Mouse (Mus musculus): ENCODE measurements around the gene Zfp697.

Gene Zfp697

DNA sequence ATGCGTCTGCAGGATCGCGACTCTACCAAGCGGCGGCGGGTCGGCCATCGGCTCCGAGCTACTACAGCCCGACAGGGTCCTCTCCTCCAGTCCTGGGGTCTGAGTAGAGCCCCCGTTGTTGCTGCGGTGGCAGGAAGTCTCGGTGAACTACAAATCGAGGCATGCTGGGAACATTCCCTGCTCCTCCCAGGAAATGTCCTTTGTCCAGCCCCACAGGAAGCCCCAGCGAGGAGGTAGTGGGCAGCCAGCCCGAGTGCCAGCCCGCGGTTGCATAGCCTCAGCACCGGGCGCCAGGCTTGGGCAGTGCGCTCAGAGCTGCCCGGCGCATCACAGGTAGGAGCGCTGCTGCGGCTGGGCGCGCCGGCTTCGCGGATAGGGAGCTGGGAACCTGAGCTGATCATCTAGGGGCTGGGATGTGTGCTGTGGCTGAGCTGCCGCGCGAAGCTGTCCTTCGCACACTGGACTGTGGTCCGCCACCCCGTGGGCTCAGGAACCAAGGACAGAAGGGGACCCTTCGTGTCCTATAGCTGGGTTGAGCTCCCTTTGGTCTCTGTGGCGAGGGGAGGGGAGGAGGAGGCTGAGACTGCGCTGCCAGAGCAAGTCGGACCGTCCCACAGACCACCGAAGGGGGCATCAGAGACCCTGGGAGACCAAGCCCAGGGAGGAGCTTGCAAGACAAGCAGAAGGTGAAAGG, at the start of gene Zfp697:
Gene Zfp697, plus strand, starts transcription at position 216 of the 694 bp plus-strand sequence.
- DNase-seq (ENCODE audit: low spot score), result no peak

- no peak for DNase-seq (ENCODE audit: low spot score)
Measured at GRCm38 (mm10) chr3:98334010-98334409, 48.3 kb upstream of the Zfp697 start.

GRCm38 (mm10) chr3:98335331-98335730, 46.9 kb upstream of the Zfp697 start:
- DNase-seq (ENCODE audit: low spot score), result no peak

DNA sequence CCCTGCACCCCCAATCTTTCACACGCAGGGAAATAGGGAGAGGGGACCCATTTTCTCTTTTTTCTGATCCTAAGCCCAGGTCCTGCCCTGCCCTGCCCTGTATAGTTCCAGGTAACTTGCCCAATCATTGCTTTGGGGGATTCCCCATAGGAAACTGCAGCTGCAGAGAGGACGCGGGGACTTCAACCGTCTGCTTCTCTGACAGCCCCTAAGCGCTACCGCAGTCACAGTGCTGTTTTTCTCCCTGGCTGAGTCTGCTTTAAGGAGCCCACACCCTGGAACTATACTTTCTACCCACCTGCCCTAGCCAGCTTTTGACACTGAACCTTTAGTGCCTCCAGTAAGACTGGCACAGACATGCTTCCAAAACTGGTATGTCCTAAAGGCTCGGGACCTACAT, 46.4 kb upstream of the Zfp697 start:
- DNase-seq (ENCODE audit: low spot score), result no peak

DNA sequence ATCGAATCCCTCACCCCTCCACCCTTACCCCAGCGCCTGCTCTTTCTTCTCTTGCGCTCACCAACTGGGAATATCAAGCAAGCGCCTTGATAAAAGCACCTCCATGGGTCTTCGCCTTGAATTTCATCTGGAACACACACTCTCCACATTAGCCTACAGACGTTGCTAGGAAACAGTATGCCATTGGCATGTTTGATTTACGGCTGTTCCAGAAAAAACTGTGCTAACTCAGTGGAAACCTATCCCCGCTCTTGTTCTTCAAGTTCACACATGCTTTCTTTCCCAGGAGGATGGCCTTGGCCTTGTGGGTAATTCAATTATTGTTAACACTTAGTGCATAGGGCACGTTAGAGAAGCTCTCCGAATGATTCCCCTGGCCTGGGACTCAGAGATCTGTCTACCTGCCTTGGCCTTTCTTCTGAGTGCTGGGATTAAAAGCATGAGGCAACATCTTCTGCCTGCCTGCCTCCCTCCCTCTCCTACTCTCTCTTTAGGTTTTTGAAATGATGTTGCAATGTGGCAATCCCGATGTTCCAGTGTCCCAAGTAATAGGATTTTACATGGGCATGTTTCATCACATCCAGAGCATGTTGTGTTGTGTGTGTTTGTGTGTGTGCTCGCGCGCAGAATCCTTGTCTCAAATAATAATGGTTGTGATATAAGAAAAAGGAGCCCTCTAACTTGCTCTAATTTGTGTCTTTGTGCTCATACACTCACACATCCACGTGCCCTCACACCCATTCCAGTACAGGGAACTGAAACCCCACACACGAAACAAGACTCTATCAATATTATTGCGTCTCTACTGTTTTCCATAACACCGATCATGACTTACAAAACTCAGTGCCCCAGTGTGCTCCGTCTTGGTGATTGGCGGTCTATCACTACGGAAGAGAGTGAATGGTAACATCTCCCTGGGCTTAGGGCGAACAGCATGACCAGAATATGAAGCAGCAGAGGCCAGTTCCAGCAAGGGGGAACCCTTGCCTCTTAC, 45.3 kb upstream of the Zfp697 start:
- no peak for DNase-seq (ENCODE audit: low spot score)

DNA sequence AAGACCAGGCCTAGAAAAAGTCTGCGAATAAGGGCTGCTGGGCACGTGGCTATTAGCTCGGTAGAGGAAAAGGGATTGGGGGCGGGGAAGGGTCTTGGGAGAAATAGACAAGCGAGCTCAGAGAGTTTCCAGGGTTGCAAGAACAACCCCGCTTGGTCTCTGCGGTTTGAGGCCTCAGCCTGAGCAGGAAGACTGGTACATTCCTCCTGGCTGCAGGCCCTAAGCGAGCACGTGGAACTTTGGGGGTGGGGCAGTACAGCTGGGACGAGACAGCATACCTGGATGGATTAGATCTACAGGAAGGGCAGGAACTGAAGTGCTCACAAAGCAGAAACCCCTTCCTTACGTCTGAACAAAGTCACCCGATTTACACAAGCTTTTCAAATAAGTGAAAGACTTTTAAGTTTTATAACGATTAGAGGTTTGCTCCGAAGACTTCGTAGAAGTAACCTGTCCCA, 43.6 kb upstream of the Zfp697 start:
- DNase-seq (ENCODE audit: low spot score), result no peak

DNA sequence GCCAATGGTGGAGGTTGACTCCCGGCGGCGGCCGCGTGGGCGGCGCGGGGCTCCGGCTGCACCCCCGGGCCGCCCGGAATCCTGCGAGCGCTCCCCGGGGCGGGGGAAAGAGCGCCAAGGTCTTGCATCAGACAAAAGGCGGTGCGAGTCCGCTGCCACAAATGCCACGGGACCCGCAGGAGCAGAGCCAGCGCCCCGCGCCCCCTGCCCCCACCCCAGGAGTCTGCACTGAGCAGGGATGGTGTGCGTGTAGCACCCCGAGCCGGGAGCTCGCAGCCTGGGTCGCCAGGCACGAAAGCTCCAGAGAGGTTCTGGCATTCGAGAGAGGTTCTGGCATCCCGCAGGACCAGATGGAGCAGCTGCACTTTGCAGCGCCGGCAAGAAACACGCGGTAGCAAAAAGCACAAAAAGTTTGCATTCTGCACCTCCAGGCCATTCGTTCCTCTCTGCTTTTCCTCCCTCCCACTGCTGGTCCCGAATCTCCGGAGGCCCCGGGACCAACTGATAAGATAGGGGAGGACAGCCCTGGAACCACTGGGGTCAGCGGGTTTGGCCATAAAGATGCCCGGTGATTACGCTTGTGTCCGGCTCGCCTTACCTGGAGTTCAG, 43.1 kb upstream of the Zfp697 start:
- DNase-seq (ENCODE audit: low spot score), result no peak

DNA sequence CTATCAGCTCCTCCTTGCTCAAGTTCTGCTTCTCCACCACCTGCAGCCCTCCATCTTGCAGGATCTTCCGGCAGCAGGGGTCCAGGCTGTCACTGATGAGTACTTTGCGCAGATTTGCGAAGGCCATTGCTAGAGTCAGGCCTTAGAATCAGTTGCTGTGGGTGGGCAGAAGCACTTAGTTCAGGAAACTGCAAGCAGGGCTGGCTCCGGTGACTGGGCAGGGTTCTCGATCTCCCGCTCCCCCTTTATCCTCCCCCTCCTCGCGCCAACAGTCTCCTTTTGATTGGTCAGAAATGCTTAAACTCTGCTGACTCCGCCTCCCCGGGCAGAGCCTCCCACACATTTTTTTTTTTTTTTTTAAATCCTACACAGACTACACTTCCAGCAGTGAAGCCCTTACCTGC, 42.6 kb upstream of the Zfp697 start, which contains the start of gene Phgdh:
Gene Phgdh, minus strand, starts transcription at position 285 of the 404 bp plus-strand sequence.
- peak; percentile 46 for DNase-seq (ENCODE audit: low spot score)

DNA sequence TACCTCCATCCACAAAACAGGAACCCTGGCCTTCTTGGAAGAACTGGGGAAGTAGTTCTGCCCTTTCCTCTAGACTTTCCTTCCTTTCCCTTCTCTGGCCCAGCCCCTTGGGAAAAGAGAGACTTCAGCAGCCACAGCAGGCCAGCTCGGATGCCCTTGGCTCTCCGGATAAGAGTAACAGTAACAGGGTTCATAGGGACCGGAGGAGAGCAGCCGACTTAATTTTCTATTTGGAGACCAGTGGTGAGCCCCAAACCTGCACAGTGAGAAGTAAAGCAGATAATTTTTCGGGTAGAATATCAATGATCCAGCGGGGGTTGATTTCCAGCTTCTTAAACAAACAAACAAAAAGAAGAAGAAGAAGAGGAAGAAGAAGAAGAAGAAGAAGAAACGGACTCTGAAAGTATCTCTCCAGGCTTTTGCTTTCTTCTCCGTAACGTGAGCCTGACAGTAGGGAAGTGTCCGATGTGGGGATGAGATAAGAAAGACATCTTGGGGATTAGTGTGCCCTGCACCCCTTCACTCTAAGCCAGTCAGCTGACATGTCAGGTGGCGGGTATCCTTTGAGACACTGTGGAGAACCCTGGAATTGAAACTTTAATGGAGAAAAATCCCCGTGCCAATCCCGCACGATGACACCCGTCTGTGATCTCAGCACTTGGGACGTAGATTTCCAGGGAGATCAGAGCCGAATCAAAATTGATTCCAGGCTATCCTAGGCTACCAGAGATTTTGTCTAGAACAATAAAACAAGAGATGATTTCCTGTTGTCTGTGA, 41.3 kb upstream of the Zfp697 start:
- no peak for DNase-seq (ENCODE audit: low spot score)

GRCm38 (mm10) chr3:98343235-98343634, 39.0 kb upstream of the Zfp697 start:
- DNase-seq (ENCODE audit: low spot score), result no peak

- DNase-seq (ENCODE audit: low spot score), result peak; percentile 29
Measured at GRCm38 (mm10) chr3:98348106-98348505, 34.2 kb upstream of the Zfp697 start.

- no peak for DNase-seq (ENCODE audit: low spot score)
Measured at GRCm38 (mm10) chr3:98348705-98349104, 33.6 kb upstream of the Zfp697 start.

- no peak for DNase-seq (ENCODE audit: low spot score)
Measured at GRCm38 (mm10) chr3:98353892-98354291, 28.4 kb upstream of the Zfp697 start.

DNA sequence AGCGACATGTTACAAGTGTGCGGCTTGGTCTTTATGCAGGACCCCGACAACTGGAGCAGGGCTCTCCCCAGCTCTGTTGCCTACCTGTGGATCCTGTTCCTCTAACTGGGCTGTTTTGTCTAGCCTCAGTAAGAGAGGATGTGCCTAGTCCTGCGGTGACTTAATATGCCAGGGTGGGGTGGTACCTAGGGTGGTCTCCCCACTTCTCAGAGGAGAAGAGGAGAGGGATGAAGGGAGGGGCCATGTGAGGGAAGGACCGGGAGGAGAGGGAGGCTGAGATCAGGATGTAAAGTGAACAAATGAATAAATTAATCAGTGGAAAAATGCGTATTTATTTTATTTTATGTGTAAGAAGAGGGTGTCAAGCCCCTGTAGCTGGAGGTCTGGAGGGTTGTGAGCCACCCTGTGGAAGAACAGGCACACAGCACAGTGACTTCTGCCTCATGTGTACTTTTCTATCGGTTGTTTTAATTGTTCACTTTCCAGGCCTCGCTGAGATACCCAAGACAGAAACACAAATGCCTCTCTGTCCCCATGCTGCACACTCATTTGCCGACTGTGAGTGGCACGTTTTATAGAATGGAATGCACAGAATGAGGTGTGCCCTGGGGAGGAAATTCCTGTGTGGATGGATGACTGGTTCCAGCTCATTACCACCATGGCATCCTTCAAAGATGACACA, 26.8 kb upstream of the Zfp697 start:
- DNase-seq (ENCODE audit: low spot score), result no peak

DNA sequence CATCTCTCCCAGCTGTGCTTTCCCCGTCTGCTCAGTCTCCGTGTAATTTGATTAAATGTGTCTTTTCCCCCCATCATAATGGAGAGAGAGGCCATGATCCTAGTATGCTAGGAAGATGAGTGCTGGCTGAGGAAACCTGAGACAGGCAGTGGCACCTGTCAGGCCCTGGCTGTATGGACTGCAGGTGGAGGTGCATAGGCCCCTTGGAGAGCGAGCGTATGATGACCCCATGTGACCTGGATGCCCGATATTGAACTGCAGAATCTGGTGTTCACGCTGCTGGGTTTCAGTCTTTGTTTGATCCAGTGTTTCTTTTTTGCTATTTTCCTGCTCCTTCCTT, 26.3 kb upstream of the Zfp697 start:
- DNase-seq (ENCODE audit: low spot score), result no peak

- DNase-seq (ENCODE audit: low spot score), result no peak
Measured at GRCm38 (mm10) chr3:98356632-98357370, 25.5 kb upstream of the Zfp697 start.

GRCm38 (mm10) chr3:98362753-98363152, 19.5 kb upstream of the Zfp697 start:
- no peak for DNase-seq (ENCODE audit: low spot score)

GRCm38 (mm10) chr3:98366086-98366485, 16.2 kb upstream of the Zfp697 start:
- no peak for DNase-seq (ENCODE audit: low spot score)

DNA sequence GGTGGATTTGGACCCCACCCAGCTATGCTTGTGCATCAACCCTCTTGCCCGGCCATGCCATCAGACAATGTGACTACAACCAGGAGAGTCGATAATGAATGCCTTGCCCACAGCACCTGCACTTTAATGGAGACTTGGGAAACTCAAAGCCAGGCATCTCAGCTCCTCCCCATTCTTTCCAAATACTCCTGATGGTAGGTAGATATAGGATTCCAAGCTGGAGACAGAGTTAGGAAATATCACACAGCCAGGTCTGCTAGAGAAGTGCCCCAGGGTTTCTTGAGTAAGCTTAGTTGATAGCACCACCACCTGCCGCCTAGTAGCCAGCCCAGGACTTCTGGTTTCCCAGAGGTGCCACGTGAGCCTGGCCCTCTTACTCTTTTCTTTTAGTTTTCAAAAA, 15.4 kb upstream of the Zfp697 start:
- no peak for DNase-seq (ENCODE audit: low spot score)

GRCm38 (mm10) chr3:98368283-98368682, 14.0 kb upstream of the Zfp697 start:
- DNase-seq (ENCODE audit: low spot score), result no peak

DNA sequence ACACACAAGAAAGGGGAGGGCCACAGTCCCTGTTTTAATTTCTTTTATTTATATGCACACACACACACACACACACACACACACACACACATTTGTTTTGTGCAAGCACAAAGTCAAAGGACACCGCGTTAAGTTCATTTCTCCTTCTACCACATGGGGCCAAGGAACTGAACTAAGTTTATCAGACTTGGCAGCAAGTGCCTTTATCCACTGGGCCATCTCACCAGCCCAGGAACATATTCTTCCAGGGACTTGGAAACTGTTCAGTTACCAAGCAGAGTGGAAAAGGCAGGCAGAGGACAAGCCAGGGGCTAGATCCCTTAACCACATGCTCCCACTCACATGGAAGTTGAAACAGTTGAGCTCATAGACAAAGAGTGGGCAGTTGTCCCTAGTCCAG, 13.5 kb upstream of the Zfp697 start:
- DNase-seq (ENCODE audit: low spot score), result no peak

All from spleen, adult 12 weeks (tissue).